Mouse (Mus musculus) layer of hippocampus, adult 8-10 months (tissue): ENCODE measurements around the gene Adamts20. TPM values are rescaled to one million over a fixed set of nuclear protein-coding genes. Genes with fewer than 3 reads are reported as not detected.
A peak's percentile ranks its signal among the peaks of the same experiment; 100 is the strongest.

ENCODE experiments used
- DNase-seq, 2 experiments: peaks; one replicate each; pipeline ENCODE4 v3.0.0; 2022; ENCODE audit warnings: low spot score in 2 of 2
- total RNA-seq, 4 experiments: library from RNA; stranded (reverse); gene quantifications; 2 replicates each; pipeline ENCODE4 v1.2.4; 2022

Gene Adamts20
- total RNA-seq, 4 experiments from 2014 or later, result 11.8 to 14.2 (median 13.2) TPM

DNA sequence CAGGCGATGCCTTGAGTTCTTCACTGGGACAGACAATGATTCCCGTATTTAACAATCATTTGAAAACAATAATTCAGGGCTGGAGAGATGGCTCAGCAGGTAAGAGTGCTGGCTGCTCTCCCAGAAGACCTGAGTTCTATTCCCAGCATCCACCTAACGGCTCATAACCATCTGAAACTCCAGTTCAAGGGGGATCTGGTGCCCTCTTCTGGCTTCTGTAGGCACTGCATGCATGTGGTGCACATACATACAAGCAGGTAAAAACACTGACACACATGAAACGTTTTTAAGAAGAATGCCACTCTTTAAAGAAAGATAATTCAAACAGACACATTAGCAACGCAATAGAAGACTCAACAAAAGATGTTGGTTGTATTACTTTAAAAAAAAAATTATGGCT lies 120.9 kb downstream of the Adamts20 start:
- no peak for DNase-seq

DNA sequence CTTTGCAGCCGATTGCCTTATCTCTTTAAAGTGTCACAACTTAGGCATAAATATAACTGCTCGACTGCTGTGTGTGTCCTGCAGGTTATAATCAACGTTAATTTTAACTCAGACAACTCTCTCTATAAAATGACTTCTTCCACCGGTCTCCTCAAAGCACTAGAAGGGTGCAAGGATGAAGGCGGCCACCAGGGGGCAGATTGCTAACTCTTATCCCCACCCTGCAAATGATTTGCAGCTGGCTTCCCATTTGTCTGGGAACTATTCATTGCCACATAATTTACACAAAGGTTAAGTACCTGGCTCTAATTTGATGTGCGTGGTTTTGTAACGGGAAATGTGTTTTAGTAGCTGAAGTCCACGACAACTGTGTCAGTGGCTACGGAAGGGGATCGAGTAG lies 122.9 kb downstream of the Adamts20 start:
- peak; percentile 60 to 86 for DNase-seq

DNA sequence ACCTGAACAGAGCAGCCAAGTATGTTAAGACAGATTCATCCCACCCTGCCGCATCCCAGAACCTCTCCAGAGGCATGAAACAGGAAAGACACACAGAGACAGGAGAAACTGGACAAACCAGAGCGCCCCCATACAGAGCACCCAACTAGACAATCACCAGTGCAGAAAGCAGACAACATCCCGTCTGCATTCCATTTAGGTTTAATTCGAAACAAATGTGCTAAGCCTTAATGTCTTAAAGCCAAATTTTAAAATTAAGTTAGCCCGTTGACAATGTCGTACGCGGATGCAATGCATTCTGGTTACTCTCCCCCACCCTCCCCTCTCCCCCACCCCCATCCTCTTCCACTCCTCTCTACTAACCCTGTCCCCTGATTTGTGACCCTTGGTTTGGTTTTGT lies 126.2 kb downstream of the Adamts20 start:
- DNase-seq, result no peak

DNA sequence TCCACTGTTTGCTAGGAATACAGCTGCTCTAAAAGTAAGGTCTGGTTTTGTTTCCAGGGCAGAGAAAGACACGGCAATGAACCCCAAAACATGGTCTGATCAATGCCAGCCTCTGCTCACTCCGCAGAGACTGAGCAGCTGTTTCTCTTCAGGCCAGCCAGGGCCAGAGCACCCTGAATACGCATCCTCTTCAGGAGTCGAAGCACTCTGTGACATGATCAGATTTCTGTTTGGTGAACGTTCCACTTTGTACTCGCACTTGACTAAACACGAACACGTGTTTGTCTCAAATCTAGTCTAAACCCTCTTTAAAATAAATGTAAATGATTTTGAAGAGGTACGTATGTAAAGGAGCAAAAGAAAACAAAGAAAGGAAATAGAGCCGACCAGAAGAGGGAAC lies 130.6 kb downstream of the Adamts20 start:
- DNase-seq, result no peak

DNA sequence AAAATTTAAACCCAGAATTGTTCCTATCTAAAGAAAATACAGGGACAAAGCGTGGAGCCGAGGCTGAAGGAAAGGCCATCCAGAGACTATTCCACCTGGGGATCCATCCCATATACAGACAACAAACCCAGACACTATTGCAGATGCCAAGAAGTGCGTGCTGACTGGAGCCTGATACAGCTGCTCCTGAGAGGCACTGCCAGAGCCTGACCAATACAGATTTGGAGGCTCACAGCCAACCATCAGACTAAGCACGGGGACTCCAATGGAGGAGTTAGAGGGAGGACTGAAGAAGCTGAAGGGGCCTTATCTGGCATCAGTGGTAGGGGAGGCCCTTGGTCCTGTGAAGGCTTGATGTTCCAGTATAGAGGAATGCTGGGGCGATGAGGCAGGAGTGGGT lies 138.6 kb downstream of the Adamts20 start:
- DNase-seq, result no peak

DNA sequence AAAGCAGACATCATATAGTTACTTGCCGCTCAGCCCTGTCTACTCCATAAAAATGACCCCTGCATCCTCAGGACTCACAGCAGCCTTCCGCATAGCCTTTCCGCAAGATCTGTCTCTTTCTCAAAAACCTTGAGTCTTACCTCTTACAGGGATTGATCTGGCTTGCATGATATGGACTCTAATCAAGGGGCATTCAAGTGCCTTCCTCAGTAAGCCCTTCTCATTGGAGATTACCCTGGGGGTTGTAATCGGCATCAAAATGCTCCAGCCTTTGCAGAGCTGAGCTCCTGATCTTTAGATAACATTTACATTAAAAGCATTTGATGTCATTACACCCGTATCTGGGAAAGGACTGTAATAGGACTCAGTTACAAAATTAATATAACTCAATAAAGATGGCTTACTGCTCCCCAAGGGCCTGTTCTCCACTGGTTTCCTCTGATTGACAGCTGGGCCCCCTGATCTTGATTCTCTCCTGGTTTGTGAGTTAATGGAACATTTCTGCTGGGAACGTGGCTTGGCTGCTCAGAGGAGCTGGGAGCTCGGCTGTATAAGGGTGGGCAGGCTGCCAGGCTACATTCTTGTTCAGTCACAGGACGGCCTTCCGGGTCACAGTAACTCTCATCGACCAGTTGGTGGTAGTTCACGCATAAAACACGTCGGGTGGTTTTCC lies 139.6 kb downstream of the Adamts20 start:
- DNase-seq, result peak in 1 of 2 experiments; percentile 15

DNA sequence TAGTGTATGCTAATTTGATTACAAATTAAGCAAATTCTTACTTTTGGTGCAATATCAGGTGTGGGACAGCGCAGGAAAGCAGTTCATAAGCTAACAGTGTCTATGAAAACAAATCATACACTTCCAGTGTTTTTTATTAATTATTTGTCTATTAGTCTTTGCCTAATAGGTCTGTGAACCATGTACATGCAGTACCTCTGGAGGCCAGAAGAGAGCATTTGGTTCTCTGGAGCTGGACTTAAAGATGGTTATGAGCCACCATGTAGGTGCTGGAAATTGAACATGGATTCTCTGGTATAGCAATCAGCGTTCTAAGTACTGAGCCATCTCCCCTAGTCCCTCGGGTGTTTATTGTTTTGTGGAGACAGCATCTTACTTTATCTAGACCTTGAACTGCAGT lies 149.0 kb downstream of the Adamts20 start:
- no peak for DNase-seq

DNA sequence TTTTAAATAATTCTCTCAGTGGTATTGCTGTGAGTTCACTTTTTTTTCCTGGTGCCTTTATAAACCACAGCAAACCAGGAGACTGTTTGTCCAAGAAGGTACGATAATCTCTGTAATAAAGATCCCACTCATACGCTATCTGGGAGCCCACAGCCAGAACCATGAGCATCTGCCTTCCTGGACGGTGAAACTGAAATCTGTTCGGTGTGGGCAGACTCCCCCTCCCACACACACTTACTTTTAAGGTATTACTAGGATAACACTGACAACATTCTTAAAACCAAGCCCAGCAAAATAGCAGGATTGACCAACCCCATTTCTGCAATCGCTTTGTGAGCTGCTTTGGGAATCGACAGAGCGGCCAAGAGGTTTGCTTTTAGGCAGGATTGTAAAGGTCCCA lies 155.5 kb downstream of the Adamts20 start:
- peak in 1 of 2 experiments; percentile 20 for DNase-seq

DNA sequence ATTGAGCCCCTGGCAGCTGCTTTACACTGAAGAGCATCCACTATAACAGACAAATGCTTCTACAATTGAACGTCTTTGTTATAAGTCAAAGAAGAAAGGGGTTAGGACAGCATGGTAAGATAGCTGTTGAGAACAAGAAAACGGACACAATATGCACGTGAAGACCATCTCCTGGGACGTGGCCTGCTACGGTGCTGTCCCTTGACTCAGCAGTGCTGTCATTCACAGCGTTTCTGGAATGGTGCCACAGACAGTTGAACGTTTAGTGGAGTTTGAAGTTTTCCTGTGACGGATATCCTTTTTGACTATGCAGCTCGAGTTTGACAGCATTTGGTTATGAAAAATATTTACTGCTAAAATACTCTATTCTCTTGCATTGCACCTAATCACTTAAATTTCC lies 157.3 kb downstream of the Adamts20 start:
- DNase-seq, result no peak

DNA sequence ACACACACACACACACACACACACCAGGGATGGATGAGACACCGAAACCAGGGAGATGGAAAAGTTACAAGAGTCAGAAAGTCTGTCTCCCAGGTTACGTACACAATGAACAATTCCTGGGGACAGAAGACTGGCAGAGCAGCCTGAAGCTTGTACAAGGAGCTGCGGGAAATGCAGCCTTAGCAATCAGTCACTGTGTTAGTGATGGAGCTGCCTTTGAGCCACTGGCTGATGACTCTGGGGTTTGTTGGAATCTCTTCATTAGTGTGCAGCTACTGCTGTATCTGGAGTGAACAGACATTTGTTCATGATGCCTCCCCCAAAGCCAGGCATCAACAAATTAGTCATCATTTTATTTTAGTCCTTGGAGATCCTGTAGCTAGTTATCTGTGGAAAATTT lies 162.1 kb downstream of the Adamts20 start:
- DNase-seq, result peak; percentile 23 to 48

DNA sequence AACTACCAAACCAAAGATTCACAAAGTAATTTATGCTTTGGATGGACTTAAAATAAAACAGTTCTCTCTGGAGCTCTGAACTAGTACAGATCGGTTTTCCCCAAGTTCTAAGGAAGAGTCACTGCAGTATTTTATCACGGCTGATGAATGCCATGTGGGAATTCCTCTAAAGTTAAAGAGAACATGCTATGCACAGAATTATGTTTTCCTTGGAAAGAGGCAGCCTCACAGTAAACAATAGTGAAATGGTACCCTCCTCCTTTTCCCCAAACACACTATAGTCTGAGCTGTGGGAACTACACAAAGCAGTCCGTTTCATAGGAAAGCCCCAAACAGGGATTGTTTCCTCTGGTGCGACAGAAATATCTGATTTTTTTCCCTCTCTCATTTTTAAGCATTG lies 171.1 kb downstream of the Adamts20 start:
- no peak for DNase-seq

DNA sequence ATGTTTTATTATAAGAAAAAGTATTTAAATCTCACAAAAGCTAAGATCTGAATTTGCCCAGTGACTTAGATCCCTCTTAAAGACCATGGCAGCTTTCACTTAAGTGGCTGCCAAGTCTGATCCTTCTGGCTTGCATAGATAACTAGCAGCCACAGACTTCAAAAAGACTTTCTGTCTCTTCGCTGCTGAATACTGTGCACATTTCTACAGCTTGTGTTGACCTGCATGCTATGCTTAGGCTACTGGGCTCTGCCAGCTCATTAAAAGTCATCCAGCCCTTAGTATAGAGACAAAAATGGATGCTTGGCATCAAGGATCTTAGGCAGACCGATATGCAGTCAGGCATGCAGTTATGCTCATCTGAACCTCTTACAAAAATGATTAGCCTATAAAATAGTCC lies 177.2 kb downstream of the Adamts20 start:
- DNase-seq, result no peak

DNA sequence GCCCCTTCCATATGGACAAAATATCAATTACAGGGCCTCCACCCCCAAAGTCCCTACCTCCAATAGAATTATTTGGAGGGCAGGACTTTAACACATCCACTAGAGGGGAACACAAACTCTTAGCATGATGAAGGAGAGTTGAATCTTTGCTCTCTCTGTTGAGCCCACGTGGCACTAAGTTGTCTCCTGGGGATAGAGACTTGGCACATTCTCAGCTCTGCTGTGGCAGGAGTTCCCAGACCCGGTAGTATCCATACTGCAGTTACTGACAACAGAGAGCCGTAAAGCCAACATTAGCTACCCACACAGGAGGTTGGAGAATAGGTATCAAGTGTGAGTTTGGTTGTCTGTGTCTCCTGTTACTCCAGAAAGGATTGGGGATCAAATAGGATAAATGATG lies 177.7 kb downstream of the Adamts20 start:
- DNase-seq, result no peak

DNA sequence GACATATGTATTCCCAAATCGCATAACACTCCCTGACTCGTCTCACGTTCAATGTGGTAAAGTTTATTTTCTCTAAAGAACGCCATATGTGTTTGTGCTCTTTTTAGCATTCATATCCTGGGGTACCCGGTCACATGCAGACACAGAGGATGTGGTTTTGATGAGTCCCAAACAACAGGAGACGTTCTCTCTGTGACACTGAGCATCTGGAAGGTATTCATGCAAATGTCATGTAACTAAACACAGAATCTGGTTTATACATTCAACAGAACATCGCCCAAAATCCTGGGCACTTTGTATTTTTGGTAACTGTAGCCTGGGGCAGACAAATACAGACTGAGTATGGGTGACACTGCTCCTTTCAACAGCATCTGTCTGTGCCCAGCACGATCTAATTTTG lies 188.8 kb downstream of the Adamts20 start:
- no peak for DNase-seq

DNA sequence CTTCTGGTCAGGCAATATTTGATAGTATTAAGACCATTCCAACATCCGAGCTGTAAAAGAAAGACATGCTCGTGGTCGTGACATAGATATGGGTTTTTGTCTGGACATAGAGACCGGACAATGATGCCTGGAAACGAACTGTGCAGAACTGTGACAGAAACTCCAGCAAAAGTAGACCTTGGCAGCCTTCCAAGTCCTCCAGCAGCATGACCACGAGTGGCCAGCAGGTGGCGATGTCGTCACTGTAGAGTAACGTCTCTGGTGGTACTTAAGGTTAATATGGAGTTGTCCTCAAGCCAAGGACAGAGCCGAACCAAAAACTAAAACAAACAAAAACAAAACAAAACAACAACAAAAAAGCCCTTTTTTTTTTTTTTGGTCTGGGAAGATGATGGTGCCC lies 199.6 kb downstream of the Adamts20 start:
- peak; percentile 70 to 91 for DNase-seq

DNA sequence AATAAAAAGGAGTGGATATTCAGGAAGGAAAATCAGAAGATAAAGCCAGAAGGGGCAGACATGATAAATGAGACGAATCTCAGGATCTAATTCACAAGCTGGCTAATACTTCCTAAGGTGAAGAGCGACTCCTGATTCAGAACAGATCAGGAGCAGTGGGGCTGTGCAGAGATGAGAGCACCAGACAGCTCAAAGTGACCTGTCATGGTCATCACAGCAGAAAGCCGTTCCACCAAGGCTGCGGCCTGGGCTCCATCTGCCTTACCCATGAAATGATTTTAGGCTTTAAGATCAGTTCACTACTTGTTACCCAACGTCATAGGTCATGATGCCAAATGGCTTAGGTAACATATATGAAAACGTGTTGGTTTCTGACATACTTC lies 200.7 kb downstream of the Adamts20 start:
- DNase-seq, result no peak

DNA sequence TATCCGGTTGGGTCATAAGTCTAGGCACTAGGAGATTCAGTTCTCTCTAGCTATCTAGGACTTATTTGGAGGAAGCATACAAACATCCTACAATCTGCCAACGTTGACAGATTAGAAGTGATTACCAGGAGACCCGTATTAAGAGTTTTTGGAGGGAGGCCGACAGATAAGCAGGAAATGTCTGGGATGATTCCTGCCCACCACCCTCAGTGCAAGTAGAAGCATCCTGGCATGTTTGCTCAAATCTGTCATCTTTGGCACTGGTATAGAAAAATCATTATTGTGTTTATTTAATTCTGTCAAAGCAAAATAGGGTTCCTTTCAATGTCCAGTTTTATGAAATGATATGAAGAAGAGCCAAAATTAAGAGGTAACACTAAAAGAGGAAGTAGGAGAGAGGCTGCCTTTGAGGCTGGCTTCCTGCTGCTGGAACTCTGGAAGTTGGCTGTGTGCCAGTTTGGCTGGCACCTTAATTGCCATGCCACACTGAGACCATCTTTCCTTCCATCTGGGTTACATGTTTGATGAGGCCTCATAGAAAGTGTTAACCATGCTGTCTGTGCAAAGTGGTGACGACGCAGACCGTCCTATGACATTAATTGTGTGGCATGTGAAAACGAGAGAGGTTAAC lies 201.2 kb downstream of the Adamts20 start:
- peak in 1 of 2 experiments; percentile 30 for DNase-seq

DNA sequence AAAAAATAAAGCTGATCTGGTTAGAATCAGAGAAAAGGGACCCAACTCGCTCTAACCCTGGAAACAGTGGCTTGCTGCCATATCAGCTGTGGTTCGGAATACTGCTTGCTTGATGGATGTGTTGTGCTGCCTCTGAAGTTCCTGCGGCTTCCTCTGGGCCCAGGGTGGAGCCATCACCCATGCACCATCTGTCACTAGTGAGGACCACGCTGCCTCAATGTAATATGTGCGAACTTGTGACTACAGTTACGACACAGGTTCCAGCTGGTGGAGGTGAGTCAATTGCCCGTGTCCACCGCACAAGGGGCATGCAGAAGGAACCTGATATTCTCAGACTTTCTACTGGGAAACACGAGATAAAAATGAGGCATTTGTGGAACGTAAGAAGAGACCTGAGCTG lies 202.0 kb downstream of the Adamts20 start:
- DNase-seq, result no peak

DNA sequence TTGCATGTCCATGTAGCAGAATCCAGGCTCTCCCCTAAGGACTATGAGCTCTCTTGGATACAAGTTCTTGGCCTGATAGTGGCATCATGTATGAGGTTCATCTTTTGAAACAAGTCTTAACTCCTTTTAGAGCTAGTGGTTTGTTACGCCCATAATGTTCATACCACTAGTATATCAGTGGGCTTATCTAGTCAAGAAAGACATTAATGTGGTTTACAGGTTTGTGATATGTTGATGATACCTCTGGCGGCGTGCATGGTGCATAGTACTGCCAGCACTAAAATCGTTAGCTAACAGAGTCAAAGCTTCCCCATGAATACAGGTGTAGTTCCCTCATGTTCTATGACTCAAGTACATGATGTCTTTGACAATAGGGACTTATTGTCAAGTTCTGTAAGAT lies 205.7 kb downstream of the Adamts20 start:
- no peak for DNase-seq

DNA sequence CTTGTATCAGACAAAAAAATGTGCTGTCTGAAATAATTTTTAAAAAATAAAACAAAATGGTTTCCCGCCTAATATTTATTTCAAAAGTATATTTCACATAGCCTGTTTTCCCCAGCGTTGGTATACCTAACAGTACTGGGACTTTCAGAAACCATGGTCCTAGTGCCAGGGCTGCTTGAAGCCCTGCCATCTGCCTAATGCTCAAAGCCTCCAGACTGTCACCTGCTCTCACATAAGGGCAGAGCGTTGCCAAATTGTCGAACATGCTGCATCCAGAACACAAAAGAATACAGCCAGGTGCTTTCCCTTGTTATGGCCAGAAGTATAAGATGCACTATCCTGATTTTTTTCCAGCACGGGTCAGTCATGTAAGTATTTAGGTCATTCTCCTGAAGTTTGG lies 209.7 kb downstream of the Adamts20 start:
- no peak for DNase-seq

DNA sequence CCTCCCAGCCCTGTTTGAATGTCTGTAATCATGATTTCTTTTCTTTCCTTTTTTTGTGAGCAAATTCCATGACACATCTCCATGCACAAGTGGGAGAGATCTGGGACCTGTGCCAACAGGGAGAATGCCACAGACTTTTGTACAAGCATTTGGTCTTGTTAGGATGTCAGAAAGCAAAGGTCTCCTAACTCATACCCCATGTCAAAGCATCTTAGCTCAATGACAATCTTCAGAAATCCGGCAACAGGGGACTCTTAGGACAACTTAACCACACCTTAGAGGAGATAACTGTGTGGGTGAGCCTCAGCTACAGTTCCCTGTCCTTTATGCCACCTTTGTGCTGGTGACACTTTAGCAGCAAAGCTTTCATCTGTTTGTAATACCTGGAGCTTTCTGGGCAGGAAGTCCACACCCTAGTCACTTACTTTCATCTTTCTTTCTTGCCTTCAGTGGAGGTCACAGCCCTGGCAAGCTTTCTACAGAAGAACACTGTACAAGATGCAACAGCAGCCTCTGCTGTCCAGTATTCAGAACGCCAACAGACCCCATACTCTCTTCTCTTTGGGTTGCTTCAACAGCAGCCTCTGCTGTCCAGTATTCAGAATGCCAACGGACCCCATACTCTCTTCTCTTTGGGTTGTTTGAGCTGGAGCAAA lies 210.2 kb downstream of the Adamts20 start:
- peak in 1 of 2 experiments; percentile 48 for DNase-seq

DNA sequence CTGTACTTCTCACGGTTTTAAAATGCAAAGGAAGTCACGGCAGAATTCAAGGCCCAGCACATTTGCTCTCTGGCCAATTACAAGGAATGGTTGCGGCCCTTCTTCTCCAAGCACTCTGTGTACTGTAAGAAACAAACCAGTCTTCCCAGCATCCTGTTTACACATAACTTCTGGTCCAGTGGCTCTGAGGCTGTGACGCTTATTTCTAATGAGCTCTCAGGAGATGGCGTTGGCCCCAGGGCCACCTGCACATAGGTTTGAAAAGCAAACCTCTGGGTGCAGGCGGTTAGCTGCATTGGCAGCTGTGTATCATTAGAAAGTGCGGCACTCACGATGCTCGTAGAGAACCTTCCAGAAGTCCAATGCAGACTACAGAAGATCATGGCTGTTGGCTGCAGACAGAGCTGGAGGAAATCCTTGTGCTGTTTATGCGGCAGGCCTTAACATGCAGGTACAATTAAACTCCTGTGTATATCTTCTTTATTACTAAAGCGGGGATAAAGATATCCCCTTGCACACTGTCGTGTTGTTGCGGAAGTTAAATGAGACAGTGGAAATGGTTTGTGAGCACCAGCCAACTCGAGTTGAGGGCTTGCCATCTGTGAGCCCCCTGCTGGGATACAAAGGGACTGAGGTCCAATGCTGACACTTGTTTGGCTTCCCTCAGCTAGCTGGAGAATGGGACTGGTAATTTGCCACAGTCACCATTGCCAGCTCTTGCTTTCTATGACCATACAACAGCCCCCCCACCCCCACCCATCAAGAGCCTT lies 210.9 kb downstream of the Adamts20 start:
- DNase-seq, result peak in 1 of 2 experiments; percentile 62
